Mouse (Mus musculus) stomach, postnatal 0 days (tissue): ENCODE data around the gene Ccdc158. TPM values are rescaled to one million over a fixed set of nuclear protein-coding genes. Genes with fewer than 3 reads are reported as not detected.

Experiments used
- ATAC-seq: fragments of 200-750 bp; cut with Nextera tagmentation; 2 replicates; pipeline ENCODE4 v1.8.0; 2017; ENCODE audit not compliant: low FRiP score, low TSS enrichment
- DNase-seq: peaks from one replicate; pipeline ENCODE4 v3.0.0-alpha.2; 2016; ENCODE audit warnings: low spot score
- H3K27ac ChIP-seq: fragments of 300-500 bp; sonication (generic); replicated peaks from 2 replicates; pipeline ENCODE4 v1.5.1; 2014; ENCODE audit warnings: mild to moderate bottlenecking, control low read depth
- H3K27me3 ChIP-seq: fragments of 300-500 bp; sonication (generic); 2 replicates; pipeline ENCODE4 v1.6.1; 2014; ENCODE audit warnings: low read length; ENCODE audit not compliant: control insufficient read depth, insufficient read depth
- H3K36me3 ChIP-seq: fragments of 300-500 bp; sonication (generic); 2 replicates; pipeline ENCODE4 v1.6.1; 2014; ENCODE audit warnings: low read length, mixed read lengths; ENCODE audit not compliant: control insufficient read depth, insufficient read depth
- H3K4me1 ChIP-seq: fragments of 300-500 bp; sonication (generic); replicated peaks from 2 replicates; pipeline ENCODE4 v1.6.1; 2014; ENCODE audit warnings: antibody characterized with exemption; ENCODE audit not compliant: control insufficient read depth, insufficient read depth
- H3K4me2 ChIP-seq: fragments of 300-500 bp; sonication (generic); replicated peaks from 2 replicates; pipeline ENCODE4 v1.6.1; 2014; ENCODE audit warnings: low read depth, mild to moderate bottlenecking, control low read depth, moderate library complexity
- H3K4me3 ChIP-seq: fragments of 300-500 bp; sonication (generic); 2 replicates; pipeline ENCODE4 v1.5.1; 2014; ENCODE audit warnings: low read depth, low read length, control low read depth
- H3K9ac ChIP-seq: fragments of 300-500 bp; sonication (generic); 2 replicates; pipeline ENCODE4 v1.6.1; 2014; ENCODE audit warnings: mild to moderate bottlenecking, low read length, control low read depth, mixed read lengths
- H3K9me3 ChIP-seq: fragments of 300-500 bp; sonication (generic); 2 replicates; pipeline ENCODE4 v1.6.1; 2016; ENCODE audit warnings: low read length; ENCODE audit not compliant: control insufficient read depth
- CTCF ChIP-seq: IDR thresholded peaks from 2 replicates; pipeline ENCODE4 v1.5.1; 2016; ENCODE audit warnings: antibody characterized with exemption, low read depth, mild to moderate bottlenecking, moderate library complexity
- EP300 ChIP-seq: optimal IDR thresholded peaks from 2 replicates; pipeline ENCODE3; 2016; ENCODE audit warnings: antibody characterized with exemption
- WGBS: fragments of 180-500 bp; shearing (Covaris S2); extraction: QIAGEN DNeasy Blood & Tissue Kit; methylation state at CpG from one replicate; pipeline ENCODE4 v1.1.7; 2014; 5-methylcytosine and 5-hydroxymethylcytosine counted together
- polyA plus RNA-seq: library from polyadenylated mRNA; unstranded; fragments of >200 nt; fragmentation: Nextera tagmentation; extraction: Ambion mirVana; gene quantifications from 2 replicates; pipeline ENCODE4 v1.2.1, GENCODE M21; 2015

Gene Ccdc158
- polyA plus RNA-seq, 1 experiment from 2014 or later, result 0.24 TPM

- H3K4me2 ChIP-seq, result no peak overlapping the region
- no peaks in the 10 kb centered on the region for H3K9me3 ChIP-seq
- H3K4me1 ChIP-seq, result no peaks in the 10 kb centered on the region
- ATAC-seq (no peak), DNase-seq (no peak)
- no peaks in the 10 kb centered on the region for H3K36me3 ChIP-seq
- no peak for TF ChIP-seq CTCF
- no peak for TF ChIP-seq EP300
- no peak overlapping the region for H3K27ac ChIP-seq
- H3K4me3 ChIP-seq, result no peak overlapping the region
- no peaks in the 10 kb centered on the region for H3K27me3 ChIP-seq
- 89% methylated on average over 4 of the region's 4 CpGs for WGBS
- no peak overlapping the region for H3K9ac ChIP-seq
Measured at GRCm38 (mm10) chr5:92571232-92571631, 103.8 kb downstream of the Ccdc158 start.

- H3K27me3 ChIP-seq, result no peaks in the 10 kb centered on the region
- H3K27ac ChIP-seq, result no peak overlapping the region
- no peak for TF ChIP-seq CTCF
- no peak for TF ChIP-seq EP300
- H3K4me1 ChIP-seq, result no peaks in the 10 kb centered on the region
- DNase-seq (no peak), ATAC-seq (no peak)
- no peaks in the 10 kb centered on the region for H3K9me3 ChIP-seq
- H3K36me3 ChIP-seq, result no peaks in the 10 kb centered on the region
- no peak overlapping the region for H3K4me2 ChIP-seq
- 78% methylated on average over 13 of the region's 13 CpGs for WGBS
- no peak overlapping the region for H3K9ac ChIP-seq
- no peak overlapping the region for H3K4me3 ChIP-seq
Measured at GRCm38 (mm10) chr5:92562002-92562401, 113.1 kb downstream of the Ccdc158 start.

GRCm38 (mm10) chr5:92560201-92560600, 114.9 kb downstream of the Ccdc158 start:
- no peaks in the 10 kb centered on the region for H3K4me1 ChIP-seq
- no peak overlapping the region for H3K9ac ChIP-seq
- no peak overlapping the region for H3K4me3 ChIP-seq
- TF ChIP-seq CTCF (no peak), EP300 (no peak)
- no peak overlapping the region for H3K27ac ChIP-seq
- no peaks in the 10 kb centered on the region for H3K27me3 ChIP-seq
- WGBS, result 67% methylated on average over 2 of the region's 2 CpGs
- no peaks in the 10 kb centered on the region for H3K36me3 ChIP-seq
- no peak for ATAC-seq
- no peak overlapping the region for H3K4me2 ChIP-seq
- DNase-seq, result no peak
- H3K9me3 ChIP-seq, result no peaks in the 10 kb centered on the region

Other genes with a start within 250 kb of the Ccdc158 start
- 20.5 and 21.4 TPM in 2 replicates for gene Nup54, start 240.1 kb downstream of the Ccdc158 start, polyA plus RNA-seq
- 19.1 and 20.9 TPM in 2 replicates for gene Scarb2, start 168.4 kb downstream of the Ccdc158 start, polyA plus RNA-seq
- 0.13 and 0.19 TPM in 2 replicates for gene Fam47e, start 120.2 kb downstream of the Ccdc158 start, polyA plus RNA-seq
- gene Stbd1, start 72.2 kb downstream of the Ccdc158 start, polyA plus RNA-seq, result 17.9 and 19.2 TPM in 2 replicates
- gene Shroom3, start 8.2 kb upstream of the Ccdc158 start, polyA plus RNA-seq, result 11.4 and 15.0 TPM in 2 replicates